Mouse (Mus musculus) c-Kit-positive CD71-positive TER-119-positive erythroid progenitor cells, embryonic 14.5 days (primary cell): ENCODE data around the gene Gm10337.

Experiments used
- DNase-seq: peaks from one replicate; pipeline ENCODE4 v3.0.0-alpha.2; 2013; ENCODE audit warnings: low spot score

Gm10337 gene

DNA sequence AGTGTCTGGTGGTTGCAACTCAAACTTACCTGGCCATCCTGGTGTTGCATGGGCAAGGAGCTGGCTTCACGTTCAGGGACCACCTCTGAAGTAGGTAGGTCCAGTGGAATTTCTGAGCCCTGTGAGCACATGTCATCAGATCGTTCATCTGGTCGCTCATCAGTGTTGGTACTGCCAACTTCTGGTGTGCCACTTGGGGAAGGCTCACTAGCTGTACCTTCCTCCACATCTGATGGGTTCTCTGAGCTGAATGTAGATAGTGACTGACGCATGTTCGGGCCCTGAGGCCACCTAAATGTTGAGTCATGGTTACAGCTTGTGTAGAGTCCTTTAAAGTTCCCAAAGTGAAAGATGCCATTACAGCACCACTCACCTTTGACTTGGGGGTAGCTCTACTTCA is 3.0 kb upstream of the Gm10337 start:
- DNase-seq: no peak

DNA sequence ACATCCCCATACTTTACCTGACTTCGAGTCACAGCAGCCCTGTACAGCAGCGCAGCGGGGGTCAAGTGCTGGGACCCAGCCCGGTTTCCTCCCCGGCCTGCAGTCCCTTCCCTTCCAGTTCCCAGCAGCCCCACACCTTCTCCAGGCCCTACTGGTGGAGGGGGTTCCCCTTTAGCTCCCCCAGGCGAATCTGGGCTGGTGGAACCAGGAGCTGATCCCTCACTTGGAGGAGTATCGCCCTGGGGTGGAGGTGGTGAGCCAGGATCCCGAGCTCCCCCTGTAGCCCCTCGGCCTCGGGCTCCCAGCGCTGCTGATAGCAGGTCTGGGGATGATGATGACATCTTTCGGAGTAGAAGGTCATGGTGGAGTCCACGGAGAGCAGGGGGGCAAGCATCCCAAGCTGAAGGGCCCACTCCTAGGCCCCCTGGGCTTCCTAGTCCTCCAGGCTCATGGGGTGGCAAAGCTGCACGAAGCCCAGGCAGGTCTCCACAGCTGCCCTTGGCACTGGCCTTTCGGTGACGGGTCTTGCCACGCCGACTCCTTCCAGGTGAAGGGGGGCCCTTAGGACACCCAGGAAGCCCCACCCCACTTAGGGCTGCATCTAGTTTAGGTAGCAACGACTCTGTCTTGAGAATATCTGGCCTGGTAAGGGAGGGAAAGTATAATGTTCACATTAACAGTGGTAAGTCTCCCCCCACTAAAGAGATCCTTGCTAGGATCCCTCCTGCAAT is 2.3 kb upstream of the Gm10337 start:
- DNase-seq: no peak

DNA sequence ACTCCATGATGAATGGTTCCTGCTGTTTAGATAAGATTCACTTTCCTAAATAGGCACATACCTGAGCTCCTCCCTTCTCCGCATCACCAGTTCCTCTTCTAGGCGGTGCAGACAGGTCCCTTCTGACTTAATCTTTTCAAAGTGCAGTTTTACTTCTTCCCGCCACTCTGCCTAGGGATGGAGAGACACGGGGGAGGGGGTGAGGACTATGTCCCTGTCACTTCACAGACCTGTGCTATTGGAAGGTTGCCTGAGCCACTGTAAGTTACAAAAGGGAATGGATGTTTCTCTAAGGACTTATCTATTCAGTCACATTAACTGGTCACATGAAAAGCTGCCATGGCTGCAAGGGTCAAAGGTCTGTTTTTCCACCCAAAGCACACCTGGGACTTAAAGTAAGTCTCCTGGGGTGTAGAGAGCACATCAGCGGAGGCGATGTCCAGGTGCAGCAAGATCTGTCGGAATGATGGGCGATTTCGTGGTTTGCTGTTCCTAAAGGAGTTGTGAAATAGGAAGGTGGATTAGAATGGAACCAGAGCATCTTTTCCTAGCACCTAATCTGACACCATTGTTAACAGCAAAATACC is 1.2 kb upstream of the Gm10337 start:
- DNase-seq: no peak

DNA sequence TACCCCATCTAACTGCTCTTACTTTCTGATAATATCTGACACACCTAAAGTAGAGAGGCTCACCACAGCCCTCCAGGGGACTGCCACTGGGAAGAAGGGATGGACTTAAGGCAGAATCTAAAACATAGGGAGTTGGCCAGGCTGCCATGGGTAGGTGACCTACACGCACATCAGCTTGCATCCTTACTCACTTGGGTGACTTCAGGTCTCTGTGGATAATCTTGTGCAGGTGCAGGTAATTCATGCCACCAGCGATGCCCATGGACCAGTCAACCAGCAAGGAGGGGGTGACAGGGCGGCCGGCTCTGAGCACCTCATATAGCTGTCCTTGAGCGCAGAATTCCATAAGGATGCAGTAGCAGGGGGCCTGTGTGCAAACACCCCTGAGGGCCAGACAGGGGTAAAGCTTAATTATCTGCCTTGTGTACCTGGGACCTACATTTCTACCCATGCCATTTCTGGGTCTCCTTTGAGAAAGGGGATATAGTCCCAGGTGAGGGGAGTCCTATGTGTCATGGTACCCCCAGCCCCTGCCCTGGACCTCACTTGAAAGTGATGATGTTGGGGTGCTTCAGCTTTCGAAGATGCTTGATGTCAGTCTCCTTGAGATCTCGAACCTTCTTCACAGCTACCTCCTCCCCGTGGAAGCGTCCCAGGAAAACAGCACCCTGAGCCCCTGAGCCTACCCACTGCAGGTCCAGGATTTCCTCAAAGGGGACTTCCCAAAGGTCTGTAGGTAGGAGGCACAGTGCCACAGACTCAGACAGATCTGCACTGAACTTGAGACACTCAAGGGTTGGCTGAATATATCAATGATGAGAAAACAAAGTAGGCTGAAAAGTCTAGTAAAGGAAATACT is 631 bp downstream of the Gm10337 start:
- no peak for DNase-seq

DNA sequence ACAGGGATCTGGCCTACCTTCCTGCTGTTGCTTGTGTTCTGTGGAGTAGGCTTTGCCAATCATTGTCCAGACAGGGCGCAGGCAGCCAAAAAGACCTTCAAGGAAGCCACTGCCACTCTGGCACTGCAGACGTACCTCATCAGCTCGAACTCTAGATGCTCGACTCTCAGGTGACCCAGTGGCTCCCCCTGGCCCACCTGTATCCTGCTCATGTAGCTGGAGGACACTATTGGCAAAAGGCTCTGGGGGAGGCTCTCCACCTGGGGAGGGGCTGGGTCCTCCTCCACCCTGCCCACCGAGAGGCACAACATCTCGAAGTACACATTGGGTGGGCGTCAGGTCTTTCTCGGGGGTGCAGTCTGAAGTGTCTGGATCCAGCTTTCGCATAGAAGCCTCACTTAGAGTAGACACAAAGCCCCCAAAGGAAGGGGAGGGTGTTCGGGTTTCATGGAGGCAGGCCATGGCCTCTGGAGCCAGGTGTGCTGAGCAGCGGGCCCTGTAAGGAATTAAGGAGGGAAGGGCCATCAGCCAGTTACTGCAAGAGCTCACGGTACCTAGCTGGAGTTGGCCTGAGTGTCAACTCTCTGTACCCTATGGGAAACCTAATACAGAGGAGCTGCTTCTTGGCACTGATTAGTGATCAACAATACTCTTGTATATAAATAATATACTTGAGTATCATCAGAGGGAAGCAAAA is 1.7 kb downstream of the Gm10337 start:
- no peak for DNase-seq

DNA sequence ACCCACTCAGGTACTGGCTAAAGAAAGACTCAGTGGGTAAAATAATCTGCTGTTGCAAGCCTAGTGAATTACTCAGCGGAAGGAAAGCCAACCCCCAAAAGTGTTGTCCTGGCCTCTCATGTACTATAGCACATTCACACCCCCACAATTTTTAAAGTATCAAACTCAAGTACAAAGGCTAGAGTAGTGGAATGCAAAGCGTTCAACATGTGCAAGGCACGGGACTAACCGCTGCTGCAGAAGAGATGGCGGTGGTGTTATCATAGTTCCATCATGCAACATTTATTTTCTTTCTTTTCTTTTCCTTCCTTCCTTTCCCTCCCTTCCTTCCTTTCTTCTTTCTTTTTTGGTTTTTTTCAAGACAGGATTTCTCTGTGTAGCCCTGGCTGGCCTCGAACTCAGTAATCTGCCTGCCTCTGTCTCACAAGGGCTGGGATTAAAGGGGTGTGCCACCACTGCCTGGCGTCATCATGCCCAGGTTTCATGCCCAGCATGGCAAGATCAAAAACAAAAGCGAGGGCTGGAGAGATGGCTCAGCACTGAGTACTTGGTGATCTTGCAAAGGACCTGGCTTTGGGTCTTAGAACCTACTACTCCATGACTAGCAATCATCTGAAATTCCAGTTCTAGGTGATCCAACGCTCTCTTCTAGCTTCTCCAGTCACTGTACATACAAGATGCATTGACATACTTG is 2.4 kb downstream of the Gm10337 start:
- no peak for DNase-seq

DNA sequence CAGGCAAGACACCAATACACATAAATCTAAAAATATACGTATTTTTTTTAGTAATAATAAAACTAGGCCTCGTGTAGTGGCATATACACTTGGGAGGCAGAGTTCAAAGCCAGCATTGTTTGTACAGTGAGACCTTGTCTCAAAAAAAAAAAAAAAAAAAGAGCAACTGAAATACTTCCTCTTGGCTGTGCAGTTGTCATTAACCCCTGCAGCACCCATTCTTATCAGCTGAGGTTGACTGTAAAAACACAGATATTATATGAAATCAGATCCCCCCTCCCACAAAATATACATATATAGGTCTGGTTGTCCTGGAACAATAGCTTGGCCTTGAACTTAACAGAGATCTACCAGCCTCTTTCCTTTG is 2.9 kb downstream of the Gm10337 start:
- DNase-seq: no peak

DNA sequence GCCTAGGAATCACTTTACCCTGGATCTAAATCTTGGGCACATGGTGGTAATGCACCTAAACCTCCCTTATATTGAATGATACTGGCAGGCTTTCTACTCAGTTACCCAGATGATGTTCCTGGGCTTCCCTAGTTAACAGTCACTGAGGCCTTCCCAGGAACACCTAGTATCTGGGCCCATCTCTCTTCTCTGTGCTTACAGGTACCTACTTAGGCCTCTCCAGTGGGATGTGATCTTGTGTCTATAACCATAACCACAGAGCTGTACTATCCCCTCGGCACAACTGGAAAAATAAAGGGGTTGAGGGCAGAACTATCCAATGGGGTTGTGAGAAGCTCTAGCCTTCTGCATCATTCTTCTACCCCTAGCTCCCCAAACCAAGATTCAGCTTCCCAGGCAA is 3.3 kb downstream of the Gm10337 start:
- no peak for DNase-seq

DNA sequence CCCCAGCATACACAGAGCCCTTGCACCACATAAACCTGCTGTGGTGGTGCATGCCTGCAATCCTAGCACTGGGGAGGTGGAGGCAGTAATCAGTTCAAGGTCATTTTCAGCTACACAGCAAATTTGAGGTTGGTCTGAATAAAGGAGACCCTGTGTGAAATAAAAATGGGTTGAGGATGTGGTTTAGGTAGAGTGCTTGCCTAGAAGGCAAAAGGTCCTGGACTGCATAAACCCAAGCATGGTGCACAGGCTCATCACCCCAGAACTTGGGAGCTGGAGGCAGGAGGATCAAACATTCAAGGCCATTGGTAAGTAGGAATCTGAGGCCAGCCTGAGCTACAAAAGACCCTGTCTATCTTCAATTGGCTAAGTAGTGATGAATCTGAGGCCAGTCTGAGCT is 4.0 kb downstream of the Gm10337 start:
- no peak for DNase-seq

DNA sequence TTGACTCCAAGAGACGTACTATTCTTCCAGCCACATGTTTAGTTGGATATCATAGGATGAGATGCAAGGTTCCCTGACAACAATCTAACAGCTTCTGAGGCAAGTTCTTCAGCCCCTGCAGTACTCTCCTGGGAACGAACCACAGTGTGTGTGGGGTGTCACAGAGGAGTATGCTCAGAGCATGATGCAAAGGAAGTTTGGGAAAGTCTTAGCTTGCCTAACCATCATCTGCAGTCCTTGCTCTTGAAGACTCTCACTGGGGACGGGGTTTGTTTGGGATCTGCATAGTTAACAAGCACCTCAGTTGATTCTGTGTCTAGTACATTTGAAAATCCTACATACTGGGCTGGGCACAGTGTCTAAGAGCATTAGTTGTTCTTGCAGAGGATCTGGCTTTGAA is 4.8 kb downstream of the Gm10337 start:
- no peak for DNase-seq

DNA sequence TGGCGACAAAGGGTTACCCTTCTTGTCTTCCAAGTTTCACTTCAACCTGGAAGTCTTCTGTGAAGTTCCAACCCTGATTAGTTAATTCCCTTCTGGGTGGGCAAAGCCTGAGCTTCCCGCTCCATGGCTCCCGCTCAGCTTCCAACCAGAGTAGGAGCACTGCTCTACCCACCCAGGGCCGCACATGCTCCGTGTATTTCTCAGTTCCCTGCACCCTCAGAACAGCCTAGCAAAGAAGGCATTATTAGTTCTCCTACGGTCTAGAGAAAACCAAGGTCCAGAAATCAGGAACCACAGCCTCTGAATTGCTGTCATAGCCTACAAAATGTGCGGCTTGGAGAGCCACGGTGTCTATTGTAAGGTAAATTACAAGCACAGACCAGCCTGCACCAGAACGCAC is 6.6 kb downstream of the Gm10337 start:
- no peak for DNase-seq

DNA sequence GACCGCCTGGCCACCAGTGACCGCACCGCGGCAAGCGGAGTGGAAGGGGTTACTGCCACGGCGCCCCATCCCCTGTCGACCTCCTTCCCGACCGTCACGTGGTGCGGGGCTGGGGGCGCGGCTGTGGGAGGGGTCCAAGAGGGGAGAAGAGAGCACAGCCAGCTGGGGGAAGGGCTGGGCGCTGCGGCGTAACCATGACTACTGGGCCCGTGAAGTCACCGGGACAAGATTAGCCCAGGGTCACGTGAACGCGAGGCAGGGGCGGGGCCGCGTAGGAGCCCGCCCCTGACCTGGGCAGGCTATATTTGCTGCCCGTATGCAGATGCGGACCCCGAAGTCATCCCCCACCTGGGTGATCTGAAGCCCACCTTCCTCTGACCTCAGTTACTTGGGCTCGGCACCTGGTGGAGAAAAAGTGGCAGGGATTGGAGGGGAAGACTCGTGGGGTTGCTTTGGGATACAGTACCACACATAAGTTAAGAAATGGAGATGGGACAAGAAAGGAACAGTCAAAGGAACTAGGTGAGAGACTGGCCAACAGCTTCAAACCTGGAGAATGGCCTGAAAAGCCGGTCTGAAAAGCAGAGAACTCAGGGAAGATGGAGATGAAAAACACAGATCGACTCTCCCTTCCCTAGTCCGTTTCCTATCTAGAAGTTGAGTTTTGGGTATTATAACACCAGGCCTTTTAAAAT is 7.2 kb downstream of the Gm10337 start:
- peak; percentile 70 for DNase-seq

DNA sequence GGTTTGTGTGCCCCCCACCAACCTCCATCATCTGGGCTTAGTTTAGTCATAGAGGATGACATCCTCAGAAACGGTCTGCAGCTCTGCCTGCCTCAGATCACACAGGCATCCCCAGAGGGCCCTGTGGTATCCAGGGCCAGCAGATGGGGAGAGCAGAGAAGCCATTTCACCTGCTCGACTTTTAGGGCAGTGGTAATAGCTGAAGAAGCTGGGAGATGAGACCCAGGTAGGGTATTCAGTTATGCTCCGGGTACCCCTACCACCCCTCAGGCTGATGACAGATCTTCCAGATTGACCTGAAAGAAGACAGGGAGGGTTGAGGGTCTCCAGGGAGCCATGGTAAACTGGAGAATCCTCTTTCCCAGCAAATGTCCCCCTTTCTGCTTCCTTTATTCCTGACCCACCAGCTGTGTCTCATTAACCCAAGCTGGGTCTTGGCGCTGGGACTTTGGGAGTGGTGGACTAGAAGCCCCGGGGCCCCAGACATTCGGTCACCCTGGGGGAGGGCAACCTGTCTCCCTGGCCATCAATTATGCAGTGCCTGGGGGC is 7.8 kb downstream of the Gm10337 start:
- DNase-seq: no peak

DNA sequence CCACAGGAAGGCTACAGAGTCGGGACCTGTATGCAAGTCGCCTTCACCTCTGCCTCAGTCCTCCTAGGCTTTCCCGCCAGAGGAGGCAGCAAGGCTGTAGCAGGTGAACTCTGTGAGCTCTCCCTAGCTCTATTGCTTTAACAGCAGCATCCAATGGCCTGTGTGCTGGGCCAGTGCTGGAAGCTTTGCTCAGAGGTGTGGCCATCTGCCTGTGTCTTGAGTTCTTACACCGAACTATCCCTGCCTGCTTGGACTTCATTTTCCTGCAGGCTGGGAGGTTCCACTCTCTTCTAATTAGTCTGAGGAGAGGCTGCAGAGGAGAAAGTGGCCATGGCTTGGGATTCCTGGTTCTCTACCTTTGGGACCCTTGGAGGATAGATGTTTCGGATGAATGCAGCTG is 8.5 kb downstream of the Gm10337 start:
- no peak for DNase-seq

DNA sequence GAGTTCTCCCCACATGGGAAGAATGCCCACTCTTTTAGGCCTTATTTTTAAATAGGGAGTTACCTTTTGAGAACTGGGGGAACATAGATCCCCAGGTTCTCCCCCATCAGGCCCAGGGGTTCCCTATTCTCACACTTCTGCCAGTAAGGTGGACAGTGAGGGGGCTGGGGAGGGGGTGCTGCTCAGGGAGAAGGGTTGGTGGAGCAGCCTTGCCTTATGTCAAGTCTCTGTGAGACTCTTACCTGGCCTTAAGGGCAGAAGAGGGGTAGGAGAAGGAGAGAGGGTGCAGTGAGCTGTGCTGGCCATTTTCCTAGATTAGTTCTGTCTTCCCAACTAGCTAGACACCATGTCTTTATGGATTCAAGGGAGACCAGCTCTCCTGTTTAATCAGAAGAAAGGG is 8.9 kb downstream of the Gm10337 start:
- DNase-seq: no peak

DNA sequence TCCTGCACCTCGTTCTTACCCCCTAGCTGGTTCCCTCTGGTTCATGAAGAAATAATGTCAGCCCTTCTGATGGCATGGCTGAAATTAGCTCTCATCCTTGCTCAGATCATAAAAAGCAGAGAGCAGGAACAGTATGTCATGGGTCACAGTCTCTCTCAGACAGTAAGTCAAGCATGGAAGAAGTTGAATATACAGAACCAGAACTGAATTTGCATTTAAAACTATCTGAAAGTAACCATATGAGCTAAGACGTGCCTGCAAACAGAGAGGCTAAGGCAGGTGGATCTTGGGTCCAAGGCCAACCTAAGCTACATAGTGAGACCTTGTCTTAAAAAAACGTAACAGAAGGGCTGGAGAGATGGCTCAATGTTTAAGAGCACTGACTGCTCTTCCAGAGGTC is 9.5 kb downstream of the Gm10337 start:
- DNase-seq: no peak

DNA sequence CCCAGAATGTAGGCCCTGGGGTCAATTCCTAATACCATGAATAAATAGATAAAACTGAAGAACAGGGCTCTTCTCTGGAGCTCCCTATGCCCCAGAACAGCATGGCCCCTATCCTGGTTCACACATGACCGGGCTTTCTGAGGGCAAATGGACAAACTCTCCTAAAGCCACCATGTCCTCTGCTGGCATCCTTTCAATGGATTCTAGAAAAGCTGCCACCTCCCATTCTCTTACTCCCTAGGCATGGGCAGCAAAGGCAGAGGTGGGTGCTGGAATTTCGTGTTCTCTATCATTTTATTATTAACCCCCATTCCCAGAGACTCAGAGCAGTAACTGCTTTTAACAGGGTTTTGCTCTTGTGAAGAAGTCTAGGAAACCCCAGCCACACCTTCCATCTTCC is 11.7 kb downstream of the Gm10337 start:
- DNase-seq: no peak

DNA sequence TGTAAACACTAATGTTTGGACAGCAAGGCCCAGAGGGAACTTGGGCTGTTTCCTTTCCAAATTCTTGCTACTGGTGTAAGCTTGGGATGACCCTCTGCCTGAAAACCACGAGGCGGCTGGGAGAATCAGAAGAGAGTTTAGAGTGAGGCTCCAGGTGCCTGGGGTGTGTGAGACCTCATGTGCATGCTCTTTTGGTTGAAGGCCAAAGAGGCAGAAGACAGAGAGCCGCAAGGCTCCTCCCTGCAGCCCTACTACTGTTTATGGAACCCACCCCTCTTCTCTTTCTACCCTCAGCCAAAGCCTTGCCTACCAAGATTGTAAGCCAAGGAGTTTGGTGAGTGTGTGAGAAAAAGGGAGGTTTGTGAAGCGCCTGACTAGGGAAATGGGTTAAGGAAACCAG is 12.3 kb downstream of the Gm10337 start:
- no peak for DNase-seq

DNA sequence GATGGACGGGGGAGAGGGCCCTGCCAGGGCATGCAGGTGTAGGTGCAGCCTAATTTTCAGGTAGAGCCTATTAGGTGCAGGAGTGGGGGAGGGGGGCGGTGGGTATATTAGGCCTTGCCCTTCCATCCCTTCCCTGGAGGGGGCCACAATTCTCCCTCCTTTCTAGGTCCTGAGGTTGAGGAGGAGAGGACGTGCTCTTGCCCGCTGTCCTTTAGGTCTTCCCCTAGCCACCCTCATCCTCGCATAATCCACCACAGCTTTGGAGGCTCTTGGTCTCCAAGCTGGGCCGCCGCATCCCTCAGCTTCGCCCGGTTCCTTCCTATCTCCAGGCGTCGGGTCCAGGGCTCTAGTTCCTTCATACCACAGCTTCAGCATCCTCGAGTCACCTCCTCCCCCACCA is 12.8 kb downstream of the Gm10337 start:
- DNase-seq: no peak

DNA sequence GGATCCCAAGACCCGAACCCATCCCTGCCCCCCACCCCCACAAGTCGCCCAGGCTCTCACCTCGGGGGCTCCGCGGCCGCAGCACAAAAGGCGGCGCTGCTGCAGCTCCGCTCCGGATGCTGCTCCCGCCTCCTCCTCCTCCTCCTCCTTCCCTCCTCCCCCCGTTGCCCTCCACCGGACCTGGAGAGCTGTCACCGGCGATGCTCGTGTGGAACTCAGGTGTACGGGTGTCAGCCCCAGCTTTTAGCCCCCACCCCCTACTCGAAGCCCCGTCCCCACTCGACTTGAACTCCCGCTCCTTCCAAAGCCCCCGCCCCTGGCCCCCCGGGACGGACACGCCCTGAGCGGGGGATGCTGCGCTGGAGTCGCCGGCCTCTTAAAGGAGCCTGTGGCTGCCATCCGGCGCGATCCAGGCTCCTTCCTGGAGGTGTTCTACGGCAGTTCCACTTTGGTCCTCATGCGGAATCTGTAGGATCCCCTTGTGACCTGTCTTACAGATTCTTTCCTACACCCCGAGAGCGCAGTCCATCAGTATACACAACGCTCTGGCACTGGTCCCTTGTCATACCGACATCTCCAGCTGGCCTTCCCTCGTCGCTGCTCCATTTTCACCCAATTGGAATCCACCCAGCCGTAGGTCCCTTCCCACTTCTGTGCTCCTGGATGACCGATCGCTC is 13.3 kb downstream of the Gm10337 start, which contains the start of gene Map3k12:
Gene Map3k12 (minus strand): TSS at position 337 of the 677 bp plus-strand sequence.
- DNase-seq: peak; percentile 52

DNA sequence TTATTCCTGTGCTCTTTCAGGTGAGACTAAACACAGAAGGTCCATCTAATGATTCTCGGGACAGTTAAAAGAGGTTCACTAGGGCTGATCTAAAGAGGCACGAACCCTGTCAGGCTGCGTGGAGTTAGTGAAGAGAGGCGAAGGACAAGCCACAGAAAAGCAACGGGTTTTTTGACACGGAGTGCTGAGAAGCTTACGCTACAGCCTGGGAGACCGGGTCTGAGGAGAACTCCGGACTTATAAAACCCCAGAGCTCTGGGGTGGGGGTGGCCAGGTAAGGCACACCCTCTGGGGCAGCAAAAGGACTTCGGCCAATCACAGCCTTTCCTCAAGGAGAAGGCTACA is 14.1 kb downstream of the Gm10337 start:
- no peak for DNase-seq
